Mouse (Mus musculus) gastrocnemius, postnatal 36 days (tissue): ENCODE data around the gene Pagr1a. TPM values are rescaled to one million over a fixed set of nuclear protein-coding genes. Genes with fewer than 3 reads are reported as not detected.

Source experiments
- DNase-seq, 2 experiments: peaks; one replicate each; pipeline ENCODE4 v3.0.0; 2022
- intact Hi-C: fragments of 180-260 bp; cut with DNase I; formaldehyde crosslinking; loops from one replicate; pipeline ENCODE4 v1.15.1; 2025
- microRNA-seq, 2 experiments: library from miRNA; unstranded; fragments of <30 nt; microRNA quantifications; one replicate each; pipeline ENCODE4 v1.2.0; 2021
- total RNA-seq, 2 experiments: library from RNA; stranded (reverse); gene quantifications; 2 replicates each; pipeline ENCODE4 v1.2.3; 2021

The Pagr1a gene
- total RNA-seq, 2 experiments from 2014 or later: 6.1 to 11.4 TPM

DNA sequence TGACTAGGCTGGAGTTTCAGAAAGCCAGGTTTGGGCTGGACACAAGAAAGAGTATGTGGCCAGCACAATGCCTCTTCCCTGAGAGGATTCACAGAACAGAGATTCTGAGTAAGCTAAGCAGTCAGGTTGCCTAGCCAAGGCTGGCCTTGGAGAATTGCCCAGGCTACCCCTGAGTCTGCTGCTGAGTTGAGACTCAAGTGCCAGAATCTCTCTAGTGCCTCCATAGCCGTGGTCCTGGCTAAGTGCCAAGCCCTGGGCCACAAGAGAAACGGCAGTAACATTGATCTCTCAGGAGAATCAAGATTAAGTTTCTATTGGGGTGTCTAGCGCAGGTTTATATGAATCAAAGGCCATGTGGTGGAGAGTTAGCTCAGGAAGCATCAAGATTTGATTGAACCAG is 51.6 kb downstream of the Pagr1a start:
- intact Hi-C loops: no loop called here

More for the DNA sequence above, 51.6 kb downstream of the Pagr1a start:
- DNase-seq: no peak

Small RNA genes lying within 50 kb of the gene (microRNA-seq; reads per million reads assigned to microRNA genes)
- gene Gm44343: 0 reads per million in 2 experiments

Other genes starting within 250 kb of the Pagr1a start
- 10 to 100 TPM; 77.7 to 97.4 TPM for gene Ypel3, start 240.4 kb downstream of the Pagr1a start, total RNA-seq
- under 1 TPM; 0.28 to 0.30 TPM for gene Tbx6, start 235.9 kb downstream of the Pagr1a start, total RNA-seq
- 10 to 100 TPM; 21.6 to 22.4 TPM for gene Ppp4c, start 224.9 kb downstream of the Pagr1a start, total RNA-seq
- 10 to 100 TPM; 55.8 to 67.4 TPM for gene Fam57b, start 219.7 kb downstream of the Pagr1a start, total RNA-seq
- gene 4930451I11Rik, start 185.7 kb downstream of the Pagr1a start, total RNA-seq: not detected
- gene Doc2a, start 169.9 kb downstream of the Pagr1a start, total RNA-seq: not detected
- 1 to 10 TPM; 3.7 to 7.8 TPM for gene Hirip3, start 155.4 kb downstream of the Pagr1a start, total RNA-seq
- 10 to 100 TPM; 10.3 to 12.6 TPM for gene Ino80e, start 155.0 kb downstream of the Pagr1a start, total RNA-seq
- gene Taok2, start 132.6 kb downstream of the Pagr1a start, total RNA-seq: 10 to 100 TPM; 18.3 to 21.7 TPM
- 1 to 10 TPM; 9.1 to 9.3 TPM for gene Tmem219, start 94.4 kb downstream of the Pagr1a start, total RNA-seq
- gene Kctd13, start 88.5 kb downstream of the Pagr1a start, total RNA-seq: 1 to 10 TPM; 1.4 to 1.6 TPM
- gene Asphd1, start 67.8 kb downstream of the Pagr1a start, total RNA-seq: not detected
- gene Sez6l2, start 66.8 kb downstream of the Pagr1a start, total RNA-seq: 1 to 10 TPM; 1.5 to 2.3 TPM
- gene Cdipt, start 41.4 kb downstream of the Pagr1a start, total RNA-seq: 10 to 100 TPM; 28.0 to 37.2 TPM
- gene Cdiptos, start 41.3 kb downstream of the Pagr1a start, total RNA-seq: under 1 TPM; 0.43 to 0.44 TPM
- gene Mvp, start 2.7 kb downstream of the Pagr1a start, total RNA-seq: 10 to 100 TPM; 20.3 to 25.7 TPM
- not detected for gene Pagr1b, start 868 bp downstream of the Pagr1a start, total RNA-seq
- 10 to 100 TPM; 12.9 to 16.6 TPM for gene Gm42742, start 3.7 kb upstream of the Pagr1a start, total RNA-seq
- under 1 TPM; 0.20 to 0.92 TPM for gene Prrt2, start 3.9 kb upstream of the Pagr1a start, total RNA-seq
- 10 to 100 TPM; 69.8 to 76.4 TPM for gene Maz, start 9.7 kb upstream of the Pagr1a start, total RNA-seq
- 1 to 10 TPM in 1 of 2 experiments, under 1 TPM in 1; 0.79 to 1.4 TPM for gene Kif22, start 25.1 kb upstream of the Pagr1a start, total RNA-seq
- gene Zg16, start 70.0 kb upstream of the Pagr1a start, total RNA-seq: not detected
- under 1 TPM; 0.41 to 0.69 TPM for gene AI467606, start 74.0 kb upstream of the Pagr1a start, total RNA-seq
- under 1 TPM; 0.15 to 0.76 TPM for gene Qprt, start 104.9 kb upstream of the Pagr1a start, total RNA-seq
- gene Spn, start 120.5 kb upstream of the Pagr1a start, total RNA-seq: under 1 TPM; 0.07 to 0.26 TPM
- 10 to 100 TPM; 24.1 to 28.0 TPM for gene Cd2bp2, start 178.7 kb upstream of the Pagr1a start, total RNA-seq
- gene Tbc1d10b, start 191.1 kb upstream of the Pagr1a start, total RNA-seq: 10 to 100 TPM; 25.4 to 31.3 TPM
- gene Mylpf, start 191.5 kb upstream of the Pagr1a start, total RNA-seq: over 10,000 TPM; 37,212 to 46,634 TPM
- 1 to 10 TPM; 3.6 to 4.2 TPM for gene Zfp553, start 215.7 kb upstream of the Pagr1a start, total RNA-seq
- gene Sept1, start 215.8 kb upstream of the Pagr1a start, total RNA-seq: 1 to 10 TPM; 1.4 to 2.4 TPM
- gene Zfp771, start 226.9 kb upstream of the Pagr1a start, total RNA-seq: 10 to 100 TPM; 16.4 to 16.8 TPM
- 10 to 100 TPM; 26.8 to 29.1 TPM for gene Dctpp1, start 243.4 kb upstream of the Pagr1a start, total RNA-seq